Mouse (Mus musculus): ENCODE data around the gene Ska3. TPM values are rescaled to one million over a fixed set of nuclear protein-coding genes. Genes with fewer than 3 reads are reported as not detected.

Ska3 gene
- polyA plus RNA-seq (2012; fragmentation: generic; extraction: Trizol) = 3.8 TPM

- Histone ChIP-seq H3ac (ENCODE audit: control insufficient read depth, insufficient read length) (peak within 1 kb of the TSS; percentile 61), H3K4me3 (peak within 1 kb of the TSS; percentile 75), H3K36me3 (ENCODE audit: control insufficient read depth, insufficient read depth) (peaks cover 7% of the 10 kb centered on the region), H3K79me2 (ENCODE audit: control insufficient read depth, insufficient read depth) (peaks cover 41% of the 10 kb centered on the region), H3K27me3 (ENCODE audit: control insufficient read depth, insufficient read depth, insufficient read length) (no peaks in the 10 kb centered on the region), H3K4me2 (ENCODE audit: low read depth) (peak within 1 kb of the TSS; percentile 75)
- TF ChIP-seq REST (IDR thresholded peaks at IDR 0.05; ENCODE audit: insufficient read depth, insufficient read length) = no peak
- no peak for TF ChIP-seq CEBPB (IDR thresholded peaks at IDR 0.05; ENCODE audit: insufficient read depth, poor library complexity, severe bottlenecking)
- peak; percentile 93 for TF ChIP-seq E2F4 (IDR thresholded peaks at IDR 0.05; ENCODE audit: insufficient read depth)
- TF ChIP-seq MYOD1 (IDR thresholded peaks at IDR 0.05; ENCODE audit: control insufficient read depth in 1 of 3, insufficient read length in 2 of 3, low read depth in 2 of 3) = no peak
- no peak for TF ChIP-seq MAX (IDR thresholded peaks at IDR 0.05; ENCODE audit: low read depth)
- TF ChIP-seq TCF12 (IDR thresholded peaks at IDR 0.05; ENCODE audit: insufficient read depth, poor library complexity, severe bottlenecking) = no peak
- no peak for TF ChIP-seq TCF3 (IDR thresholded peaks at IDR 0.05; ENCODE audit: insufficient read length, low read depth)
- TF ChIP-seq POLR2AphosphoS2 (IDR thresholded peaks at IDR 0.05; ENCODE audit: insufficient read length, low read depth) = peak; percentile 96
- TF ChIP-seq SRF (IDR thresholded peaks at IDR 0.05; ENCODE audit: control insufficient read depth, insufficient read length, low read depth) = no peak
- no peak for TF ChIP-seq USF1 (IDR thresholded peaks at IDR 0.05; ENCODE audit: low read depth)
- TF ChIP-seq POLR2A (IDR thresholded peaks at IDR 0.05; ENCODE audit: insufficient read length, low read depth) = peak; percentile 90
- peak in 1 of 3 experiments; percentile 12 for TF ChIP-seq MYOG (IDR thresholded peaks at IDR 0.05; ENCODE audit: control insufficient read depth in 1 of 3, insufficient read depth in 1 of 3, insufficient read length in 2 of 3, low read depth in 2 of 3)
Measured at GRCm38 (mm10) chr14:57825788-57826751, at the start of gene Ska3, which contains the start of gene Mrpl57. Gene Ska3 (minus strand): TSS chr14:57826185. Gene Mrpl57 (plus strand): TSS chr14:57826234.

DNA sequence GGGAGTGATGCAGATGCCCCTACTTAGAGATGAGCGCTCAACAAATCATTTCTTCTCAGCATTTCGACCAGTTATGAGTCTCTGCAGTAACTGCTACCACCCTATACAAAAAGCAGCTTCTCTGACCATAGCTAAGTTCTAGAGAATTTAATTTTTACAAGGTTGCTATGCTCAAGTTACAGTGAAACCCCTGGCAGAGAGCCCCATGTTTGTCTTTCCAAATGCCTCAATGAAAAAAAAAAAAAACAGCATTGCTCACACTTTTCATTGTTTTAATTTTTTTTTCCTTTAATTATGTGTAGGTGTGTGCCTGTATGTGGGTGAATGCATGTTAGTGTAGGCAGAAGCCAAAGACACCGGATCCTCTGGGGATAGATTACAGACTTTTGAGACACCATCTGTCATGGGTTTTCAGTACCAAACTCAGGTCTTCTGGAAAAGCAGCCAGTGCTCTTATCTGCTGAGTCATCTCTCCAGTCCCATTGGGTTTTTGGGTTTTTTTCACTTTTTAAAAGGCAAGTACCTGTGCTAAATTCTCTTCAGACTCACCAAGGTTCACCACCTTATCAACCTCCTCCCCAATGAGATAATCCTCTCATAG, 40.8 kb upstream of the Ska3 start:
- no peak for TF ChIP-seq POLR2AphosphoS2 (IDR thresholded peaks at IDR 0.05; ENCODE audit: insufficient read length, low read depth)
- no peak for TF ChIP-seq MYOG (IDR thresholded peaks at IDR 0.05; ENCODE audit: control insufficient read depth in 1 of 3, insufficient read depth in 1 of 3, insufficient read length in 2 of 3, low read depth in 2 of 3)
- TF ChIP-seq CEBPB (IDR thresholded peaks at IDR 0.05; ENCODE audit: insufficient read depth, poor library complexity, severe bottlenecking) = no peak
- no peak for TF ChIP-seq SRF (IDR thresholded peaks at IDR 0.05; ENCODE audit: control insufficient read depth, insufficient read length, low read depth)
- no peak for TF ChIP-seq REST (IDR thresholded peaks at IDR 0.05; ENCODE audit: insufficient read depth, insufficient read length)
- no peak for TF ChIP-seq MAX (IDR thresholded peaks at IDR 0.05; ENCODE audit: low read depth)
- no peak for TF ChIP-seq TCF3 (IDR thresholded peaks at IDR 0.05; ENCODE audit: insufficient read length, low read depth)
- TF ChIP-seq MYOD1 (IDR thresholded peaks at IDR 0.05; ENCODE audit: control insufficient read depth in 1 of 3, insufficient read length in 2 of 3, low read depth in 2 of 3) = no peak
- TF ChIP-seq USF1 (IDR thresholded peaks at IDR 0.05; ENCODE audit: low read depth) = no peak
- TF ChIP-seq TCF12 (IDR thresholded peaks at IDR 0.05; ENCODE audit: insufficient read depth, poor library complexity, severe bottlenecking) = no peak
- TF ChIP-seq POLR2A (IDR thresholded peaks at IDR 0.05; ENCODE audit: insufficient read length, low read depth) = no peak
- H3ac ChIP-seq (ENCODE audit: control insufficient read depth, insufficient read length) = no peak overlapping the region
- H3K4me3 ChIP-seq = no peak overlapping the region
- H3K36me3 ChIP-seq (ENCODE audit: control insufficient read depth, insufficient read depth) = peaks cover 11% of the 10 kb centered on the region
- H3K79me2 ChIP-seq (ENCODE audit: control insufficient read depth, insufficient read depth) = no peaks in the 10 kb centered on the region
- no peaks in the 10 kb centered on the region for H3K27me3 ChIP-seq (ENCODE audit: control insufficient read depth, insufficient read depth, insufficient read length)
- no peak overlapping the region for H3K4me2 ChIP-seq (ENCODE audit: low read depth)

DNA sequence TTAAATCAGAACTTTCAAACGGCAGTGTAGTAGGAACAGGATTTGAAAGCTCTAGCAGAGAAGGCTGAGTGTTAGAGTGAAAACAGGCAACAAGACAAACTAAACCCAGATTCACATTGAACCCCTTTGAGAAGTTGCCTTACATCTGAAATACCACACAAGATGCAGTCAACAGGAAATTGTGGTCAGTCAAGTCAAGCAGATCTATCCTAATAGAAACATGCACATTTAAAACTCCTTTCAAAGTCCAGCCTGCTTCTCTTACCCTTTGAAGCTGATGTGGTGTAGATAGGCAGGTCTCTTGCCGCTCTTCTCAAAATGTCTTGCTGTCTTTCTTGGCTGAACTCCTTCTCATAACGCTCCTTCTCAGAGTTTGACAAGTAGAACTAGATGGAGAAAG, 39.3 kb upstream of the Ska3 start:
- TF ChIP-seq MYOD1 (IDR thresholded peaks at IDR 0.05; ENCODE audit: control insufficient read depth in 1 of 3, insufficient read length in 2 of 3, low read depth in 2 of 3) (no peak), SRF (IDR thresholded peaks at IDR 0.05; ENCODE audit: control insufficient read depth, insufficient read length, low read depth) (no peak), E2F4 (IDR thresholded peaks at IDR 0.05; ENCODE audit: insufficient read depth) (no peak), MYOG (IDR thresholded peaks at IDR 0.05; ENCODE audit: control insufficient read depth in 1 of 3, insufficient read depth in 1 of 3, insufficient read length in 2 of 3, low read depth in 2 of 3) (no peak), POLR2AphosphoS2 (IDR thresholded peaks at IDR 0.05; ENCODE audit: insufficient read length, low read depth) (no peak), MAX (IDR thresholded peaks at IDR 0.05; ENCODE audit: low read depth) (no peak), USF1 (IDR thresholded peaks at IDR 0.05; ENCODE audit: low read depth) (no peak), REST (IDR thresholded peaks at IDR 0.05; ENCODE audit: insufficient read depth, insufficient read length) (no peak), TCF3 (IDR thresholded peaks at IDR 0.05; ENCODE audit: insufficient read length, low read depth) (no peak), POLR2A (IDR thresholded peaks at IDR 0.05; ENCODE audit: insufficient read length, low read depth) (no peak), TCF12 (IDR thresholded peaks at IDR 0.05; ENCODE audit: insufficient read depth, poor library complexity, severe bottlenecking) (no peak), CEBPB (IDR thresholded peaks at IDR 0.05; ENCODE audit: insufficient read depth, poor library complexity, severe bottlenecking) (no peak)
- Histone ChIP-seq H3K36me3 (ENCODE audit: control insufficient read depth, insufficient read depth) (peaks cover 11% of the 10 kb centered on the region), H3K4me3 (no peak overlapping the region), H3K79me2 (ENCODE audit: control insufficient read depth, insufficient read depth) (no peaks in the 10 kb centered on the region), H3K27me3 (ENCODE audit: control insufficient read depth, insufficient read depth, insufficient read length) (no peaks in the 10 kb centered on the region), H3K4me2 (ENCODE audit: low read depth) (no peak overlapping the region), H3ac (ENCODE audit: control insufficient read depth, insufficient read length) (no peak overlapping the region)

- no peaks in the 10 kb centered on the region for H3K79me2 ChIP-seq (ENCODE audit: control insufficient read depth, insufficient read depth)
- H3K4me2 ChIP-seq (ENCODE audit: low read depth) = no peak overlapping the region
- no peak overlapping the region for H3K4me3 ChIP-seq
- peaks cover 18% of the 10 kb centered on the region for H3K36me3 ChIP-seq (ENCODE audit: control insufficient read depth, insufficient read depth)
- TF ChIP-seq CEBPB (IDR thresholded peaks at IDR 0.05; ENCODE audit: insufficient read depth, poor library complexity, severe bottlenecking) = no peak
- no peak for TF ChIP-seq TCF12 (IDR thresholded peaks at IDR 0.05; ENCODE audit: insufficient read depth, poor library complexity, severe bottlenecking)
- no peak for TF ChIP-seq MAX (IDR thresholded peaks at IDR 0.05; ENCODE audit: low read depth)
- no peak for TF ChIP-seq TCF3 (IDR thresholded peaks at IDR 0.05; ENCODE audit: insufficient read length, low read depth)
- TF ChIP-seq SRF (IDR thresholded peaks at IDR 0.05; ENCODE audit: control insufficient read depth, insufficient read length, low read depth) = no peak
- TF ChIP-seq E2F4 (IDR thresholded peaks at IDR 0.05; ENCODE audit: insufficient read depth) = no peak
- TF ChIP-seq MYOG (IDR thresholded peaks at IDR 0.05; ENCODE audit: control insufficient read depth in 1 of 3, insufficient read depth in 1 of 3, insufficient read length in 2 of 3, low read depth in 2 of 3) = no peak
- H3ac ChIP-seq (ENCODE audit: control insufficient read depth, insufficient read length) = no peak overlapping the region
- no peaks in the 10 kb centered on the region for H3K27me3 ChIP-seq (ENCODE audit: control insufficient read depth, insufficient read depth, insufficient read length)
Measured at GRCm38 (mm10) chr14:57863129-57863528, 37.1 kb upstream of the Ska3 start.
